Mouse (Mus musculus) limb, embryonic 13.5 days (tissue): ENCODE results near the gene Ankrd23. TPM values are rescaled to one million over a fixed set of nuclear protein-coding genes. Genes with fewer than 3 reads are reported as not detected.

Experiments
- ATAC-seq: fragments of 200-750 bp; cut with Nextera tagmentation; 2 replicates; pipeline ENCODE4 v1.8.0; 2017; ENCODE audit warnings: low read depth, moderate number of reproducible peaks, moderate TSS enrichment; ENCODE audit not compliant: low FRiP score
- H3K27ac ChIP-seq: fragments of 300-500 bp; sonication (generic); 2 replicates; pipeline ENCODE4 v1.5.1; 2015; ENCODE audit warnings: inconsistent platforms, mild to moderate bottlenecking, moderate library complexity
- H3K27me3 ChIP-seq: fragments of 300-500 bp; sonication (generic); 2 replicates; pipeline ENCODE4 v1.6.1; 2015; ENCODE audit warnings: mild to moderate bottlenecking, inconsistent platforms
- H3K36me3 ChIP-seq: fragments of 300-500 bp; sonication (generic); 2 replicates; pipeline ENCODE4 v1.6.1; 2015; ENCODE audit warnings: inconsistent platforms, mild to moderate bottlenecking, moderate library complexity
- H3K4me1 ChIP-seq: fragments of 300-500 bp; sonication (generic); 2 replicates; pipeline ENCODE4 v1.6.1; 2015; ENCODE audit warnings: inconsistent platforms
- H3K4me2 ChIP-seq: fragments of 300-500 bp; sonication (generic); replicated peaks from 2 replicates; pipeline ENCODE4 v1.6.1; 2015; ENCODE audit warnings: inconsistent platforms, mild to moderate bottlenecking, moderate library complexity
- H3K4me3 ChIP-seq: fragments of 300-500 bp; sonication (generic); 2 replicates; pipeline ENCODE4 v1.5.1; 2015; ENCODE audit warnings: moderate library complexity, mild to moderate bottlenecking, inconsistent platforms
- H3K9ac ChIP-seq: fragments of 300-500 bp; sonication (generic); 2 replicates; pipeline ENCODE4 v1.6.1; 2015; ENCODE audit warnings: mild to moderate bottlenecking, inconsistent platforms
- H3K9me3 ChIP-seq: fragments of 300-500 bp; sonication (generic); 2 replicates; pipeline ENCODE4 v1.6.1; 2016; ENCODE audit warnings: inconsistent platforms
- WGBS: fragments of 180-500 bp; shearing (Covaris S2); methylation state at CpG from one replicate; pipeline ENCODE4 v1.1.7; 2015; 5-methylcytosine and 5-hydroxymethylcytosine counted together
- polyA plus RNA-seq: library from polyadenylated mRNA; unstranded; fragments of >200 nt; fragmentation: Nextera tagmentation; extraction: Ambion mirVana; gene quantifications from 2 replicates; pipeline ENCODE4 v1.2.1, GENCODE M21; 2015

Gene Ankrd23
- polyA plus RNA-seq, 1 experiment from 2014 or later: 20.8 TPM

- no peak for ATAC-seq
- Histone ChIP-seq H3K9ac (no peak overlapping the region), H3K9me3 (no peaks in the 10 kb centered on the region), H3K27me3 (no peaks in the 10 kb centered on the region), H3K36me3 (peaks cover 42% of the 10 kb centered on the region), H3K4me3 (no peak overlapping the region), H3K4me2 (no peak overlapping the region), H3K27ac (no peak overlapping the region), H3K4me1 (peaks cover 4% of the 10 kb centered on the region)
- WGBS: 83% methylated on average over 5 of the region's 5 CpGs
Measured at GRCm38 (mm10) chr1:36508238-36508637, 28.4 kb downstream of the Ankrd23 start.

DNA sequence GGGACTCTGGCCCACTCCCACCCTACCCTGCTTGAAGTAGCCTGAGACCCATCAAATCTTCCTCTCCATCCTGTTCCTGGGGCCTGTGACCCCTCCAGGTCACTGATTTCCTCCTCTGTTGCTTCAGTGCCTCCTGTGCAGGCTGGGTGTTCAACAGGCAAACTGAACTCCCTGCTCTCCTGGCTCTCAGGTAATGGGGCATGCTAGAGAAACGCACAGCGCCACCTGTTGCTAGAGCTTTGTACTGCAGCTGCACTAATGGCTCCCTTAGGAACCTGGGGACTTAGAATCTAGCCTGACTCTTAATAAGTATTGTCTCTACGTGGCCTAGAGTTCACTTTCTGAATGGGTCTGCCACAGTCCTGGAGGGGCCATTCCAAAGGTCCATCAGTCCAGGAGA, 35.4 kb downstream of the Ankrd23 start:
- H3K4me3 ChIP-seq: no peak overlapping the region
- H3K9me3 ChIP-seq: no peaks in the 10 kb centered on the region
- H3K4me2 ChIP-seq: no peak overlapping the region
- no peak overlapping the region for H3K27ac ChIP-seq
- H3K9ac ChIP-seq: no peak overlapping the region
- 0 out of 2 replicates have a peak, but pooled peaks have one; percentile 21 for ATAC-seq
- peaks cover 72% of the 10 kb centered on the region for H3K36me3 ChIP-seq
- no peaks in the 10 kb centered on the region for H3K4me1 ChIP-seq
- WGBS: 6% methylated on average over 3 of the region's 3 CpGs
- H3K27me3 ChIP-seq: no peaks in the 10 kb centered on the region

GRCm38 (mm10) chr1:36497312-36497711, 39.4 kb downstream of the Ankrd23 start:
- Histone ChIP-seq H3K36me3 (peaks cover 44% of the 10 kb centered on the region), H3K9me3 (no peaks in the 10 kb centered on the region), H3K4me3 (no peak overlapping the region), H3K27me3 (no peaks in the 10 kb centered on the region), H3K27ac (no peak overlapping the region), H3K4me2 (no peak overlapping the region), H3K4me1 (peaks cover 15% of the 10 kb centered on the region), H3K9ac (no peak overlapping the region)
- 66% methylated on average over 2 of the region's 2 CpGs for WGBS
- ATAC-seq: no peak

GRCm38 (mm10) chr1:36496719-36497118, 40.0 kb downstream of the Ankrd23 start:
- no peaks in the 10 kb centered on the region for H3K9me3 ChIP-seq
- no peak overlapping the region for H3K27ac ChIP-seq
- WGBS: 51% methylated on average over 2 of the region's 2 CpGs
- ATAC-seq: no peak
- H3K9ac ChIP-seq: no peak overlapping the region
- peaks cover 19% of the 10 kb centered on the region for H3K4me1 ChIP-seq
- no peak overlapping the region for H3K4me3 ChIP-seq
- H3K36me3 ChIP-seq: peaks cover 39% of the 10 kb centered on the region
- no peaks in the 10 kb centered on the region for H3K27me3 ChIP-seq
- no peak overlapping the region for H3K4me2 ChIP-seq

DNA sequence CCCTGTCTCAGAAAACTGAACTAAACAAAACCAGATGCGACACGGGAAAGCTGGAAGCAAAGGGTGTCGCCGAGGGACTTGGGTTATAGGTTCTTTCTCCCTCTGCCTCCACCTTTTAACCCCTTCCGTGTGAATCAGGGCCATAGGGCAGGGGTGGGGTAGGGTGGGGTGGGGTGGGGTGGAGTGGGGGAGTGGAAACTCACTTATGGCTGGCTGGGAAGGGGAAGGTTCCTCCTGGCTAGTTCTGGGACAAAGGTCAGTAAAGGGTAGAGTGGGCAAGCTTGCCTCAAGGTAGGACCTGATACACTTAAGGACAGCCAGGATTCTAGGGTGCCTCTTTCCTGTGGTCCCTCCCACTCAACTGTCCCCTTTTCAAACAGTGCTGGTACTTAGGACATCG, 43.4 kb downstream of the Ankrd23 start:
- 19% methylated on average over 6 of the region's 6 CpGs for WGBS
- ATAC-seq: no peak

DNA sequence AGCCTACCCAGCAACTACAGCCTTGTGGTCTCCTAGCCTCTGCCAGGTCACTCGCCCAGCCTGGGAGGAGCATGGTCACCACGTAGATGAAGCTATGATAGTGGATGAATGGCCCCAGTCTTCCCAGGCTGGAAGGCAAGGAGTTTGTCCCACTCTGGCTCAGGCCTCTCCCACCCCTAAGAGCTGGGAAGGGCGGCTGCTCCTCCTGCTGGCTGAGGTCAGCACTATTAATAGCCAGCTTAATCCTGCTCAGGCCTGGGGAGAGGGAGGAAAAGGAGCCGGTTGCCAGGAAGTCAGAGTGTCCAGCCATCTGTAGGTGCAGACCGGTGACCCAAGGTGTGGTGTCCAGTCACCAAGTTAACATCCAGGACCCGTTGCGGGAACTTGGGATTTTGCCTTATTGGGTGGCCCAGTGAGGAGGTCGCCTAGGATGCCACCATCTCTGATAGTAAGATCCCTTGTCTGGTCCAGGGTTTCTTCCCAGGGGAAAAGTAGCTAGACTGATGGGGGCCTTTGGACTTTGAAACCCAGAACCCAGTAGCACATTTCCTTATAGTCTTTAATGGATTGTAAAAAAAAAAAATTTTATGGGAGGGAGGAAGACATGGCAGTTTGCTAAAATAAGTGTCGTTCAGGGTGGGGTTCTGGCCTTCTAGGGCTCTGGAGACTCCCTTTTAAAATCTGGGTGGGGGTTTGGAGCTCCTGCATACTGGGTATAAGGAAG, 44.1 kb downstream of the Ankrd23 start:
- ATAC-seq: peak; percentile 82
- Histone ChIP-seq H3K4me2 (no peak overlapping the region), H3K9me3 (no peaks in the 10 kb centered on the region), H3K36me3 (0 out of 2 replicates have a peak, but pooled peaks cover 3% of the 10 kb centered on the region), H3K27me3 (no peaks in the 10 kb centered on the region), H3K4me3 (no peak overlapping the region), H3K9ac (no peak overlapping the region), H3K27ac (peak overlapping the region; percentile 22; the same call in 1 of the 2 replicates), H3K4me1 (peaks cover 19% of the 10 kb centered on the region)
- WGBS: 37% methylated on average over 9 of the region's 9 CpGs

More for the DNA sequence above, 43.4 kb downstream of the Ankrd23 start:
- Histone ChIP-seq H3K4me3 (no peak overlapping the region), H3K9me3 (no peaks in the 10 kb centered on the region), H3K4me1 (peaks cover 19% of the 10 kb centered on the region), H3K9ac (no peak overlapping the region), H3K27ac (no peak overlapping the region), H3K36me3 (peaks cover 10% of the 10 kb centered on the region; the same call in 1 of the 2 replicates), H3K27me3 (no peaks in the 10 kb centered on the region), H3K4me2 (no peak overlapping the region)

GRCm38 (mm10) chr1:36489661-36490060, 47.0 kb downstream of the Ankrd23 start:
- Histone ChIP-seq H3K36me3 (no peaks in the 10 kb centered on the region), H3K9me3 (no peaks in the 10 kb centered on the region), H3K9ac (no peak overlapping the region), H3K4me3 (no peak overlapping the region), H3K27me3 (no peaks in the 10 kb centered on the region), H3K27ac (no peak overlapping the region), H3K4me1 (peaks cover 24% of the 10 kb centered on the region), H3K4me2 (no peak overlapping the region)
- no peak for ATAC-seq
- 62% methylated on average over 6 of the region's 6 CpGs for WGBS

DNA sequence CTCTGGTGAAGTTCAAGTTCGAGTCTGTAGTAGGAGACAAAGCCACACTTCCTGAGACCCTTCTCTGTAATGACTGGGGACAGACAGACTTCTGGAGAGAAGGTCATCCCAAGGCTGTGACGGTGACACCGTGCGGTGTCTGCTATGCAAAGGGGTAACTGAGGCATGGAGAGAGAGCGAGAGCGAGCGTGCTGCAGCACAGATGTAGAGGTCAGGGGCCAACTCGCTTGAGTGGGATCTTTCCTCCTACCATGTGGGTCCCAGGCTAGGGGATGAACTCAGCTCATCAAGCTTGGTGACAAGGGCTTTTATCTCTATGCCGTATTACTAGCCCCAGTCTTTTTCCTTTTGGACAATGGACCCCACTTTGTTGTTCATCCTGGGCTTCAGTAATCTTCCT, 49.6 kb downstream of the Ankrd23 start:
- Histone ChIP-seq H3K9me3 (no peaks in the 10 kb centered on the region), H3K4me3 (no peak overlapping the region), H3K27ac (no peak overlapping the region), H3K4me1 (peaks cover 7% of the 10 kb centered on the region), H3K9ac (no peak overlapping the region), H3K27me3 (no peaks in the 10 kb centered on the region), H3K36me3 (no peaks in the 10 kb centered on the region), H3K4me2 (no peak overlapping the region)
- WGBS: 95% methylated on average over 9 of the region's 9 CpGs
- no peak for ATAC-seq

- 80% methylated on average over 7 of the region's 7 CpGs for WGBS
- no peaks in the 10 kb centered on the region for H3K9me3 ChIP-seq
Measured at GRCm38 (mm10) chr1:36485080-36485479, 51.6 kb downstream of the Ankrd23 start.

GRCm38 (mm10) chr1:36483825-36484224, 52.9 kb downstream of the Ankrd23 start:
- Histone ChIP-seq H3K4me2 (no peak overlapping the region), H3K27ac (no peak overlapping the region), H3K9ac (no peak overlapping the region), H3K4me3 (no peak overlapping the region), H3K36me3 (peaks cover 5% of the 10 kb centered on the region; the same call in 1 of the 2 replicates), H3K27me3 (no peaks in the 10 kb centered on the region), H3K4me1 (peaks cover 11% of the 10 kb centered on the region), H3K9me3 (no peaks in the 10 kb centered on the region)
- 71% methylated on average over 4 of the region's 4 CpGs for WGBS
- ATAC-seq: no peak

More at GRCm38 (mm10) chr1:36485080-36485479, 51.6 kb downstream of the Ankrd23 start:
- H3K27ac ChIP-seq: no peak overlapping the region
- H3K36me3 ChIP-seq: 0 out of 2 replicates have a peak, but pooled peaks cover 2% of the 10 kb centered on the region
- H3K4me3 ChIP-seq: no peak overlapping the region
- no peak overlapping the region for H3K4me2 ChIP-seq
- ATAC-seq: no peak
- peaks cover 4% of the 10 kb centered on the region for H3K4me1 ChIP-seq
- H3K9ac ChIP-seq: no peak overlapping the region
- no peaks in the 10 kb centered on the region for H3K27me3 ChIP-seq
